Mouse (Mus musculus) spleen, adult 2 months (tissue): Measurements from ENCODE around the gene Slc13a3. TPM values are rescaled to one million over a fixed set of nuclear protein-coding genes. Genes with fewer than 3 reads are reported as not detected.
"Not testable (repeated sequence)": the region's sequence is repeated elsewhere in the genome, so short reads cannot be mapped to it uniquely, and the experiment has no call there.

ENCODE experiments used
- DNase-seq, 2 experiments: peaks; one replicate each; pipeline versions ENCODE4 v3.0.0 to v3.0.0-alpha.2; 2012 to 2021; ENCODE audit warnings: low spot score in 2 of 2, low read depth in 1 of 2
- H3K27ac ChIP-seq: fragments of 200-500 bp; 2 replicates; pipeline ENCODE4 v1.5.1; 2012; ENCODE audit warnings: low read length, inconsistent platforms; ENCODE audit not compliant: insufficient read depth
- H3K27me3 ChIP-seq: fragments of 200-500 bp; 2 replicates; pipeline ENCODE4 v1.6.1; 2012; ENCODE audit warnings: mild to moderate bottlenecking, moderate library complexity, low read length, inconsistent platforms; ENCODE audit not compliant: control insufficient read depth, insufficient read depth
- H3K36me3 ChIP-seq: fragments of 200-500 bp; 2 replicates; pipeline ENCODE4 v1.6.1; 2012; ENCODE audit warnings: mild to moderate bottlenecking, low read length, inconsistent platforms; ENCODE audit not compliant: control insufficient read depth, insufficient read depth
- H3K4me1 ChIP-seq: fragments of 200-500 bp; 2 replicates; pipeline ENCODE4 v1.6.1; 2011; ENCODE audit warnings: inconsistent platforms; ENCODE audit not compliant: control insufficient read depth, insufficient read depth, insufficient read length
- H3K4me3 ChIP-seq: fragments of 200-500 bp; 2 replicates; pipeline ENCODE4 v1.5.1; 2011; ENCODE audit warnings: mild to moderate bottlenecking, inconsistent platforms; ENCODE audit not compliant: insufficient read depth, insufficient read length; ENCODE audit errors: extremely low read depth
- CTCF ChIP-seq: fragments of 200-500 bp; IDR thresholded peaks from 2 replicates; pipeline ENCODE4 v1.5.1; 2011; ENCODE audit warnings: mild to moderate bottlenecking, inconsistent platforms; ENCODE audit not compliant: insufficient read depth, insufficient read length, insufficient replicate concordance; ENCODE audit errors: extremely low read depth
- POLR2A ChIP-seq: fragments of 200-500 bp; IDR thresholded peaks from 2 replicates; pipeline ENCODE4 v1.6.1; 2011; ENCODE audit warnings: low read depth, low read length, inconsistent platforms
- WGBS: fragments of 180-500 bp; shearing (Covaris S2); methylation state at CpG from one replicate; pipeline ENCODE4 v1.1.7; 2018; 5-methylcytosine and 5-hydroxymethylcytosine counted together
- polyA plus RNA-seq: library from polyadenylated mRNA; depleted of rRNA; stranded (reverse); fragments of >200 nt; gene quantifications from 2 replicates; pipeline ENCODE4 v1.2.3, GENCODE M21; 2012; rRNA removed

The Slc13a3 gene
- 0.94 and 1.4 TPM in 2 replicates for polyA plus RNA-seq

DNA sequence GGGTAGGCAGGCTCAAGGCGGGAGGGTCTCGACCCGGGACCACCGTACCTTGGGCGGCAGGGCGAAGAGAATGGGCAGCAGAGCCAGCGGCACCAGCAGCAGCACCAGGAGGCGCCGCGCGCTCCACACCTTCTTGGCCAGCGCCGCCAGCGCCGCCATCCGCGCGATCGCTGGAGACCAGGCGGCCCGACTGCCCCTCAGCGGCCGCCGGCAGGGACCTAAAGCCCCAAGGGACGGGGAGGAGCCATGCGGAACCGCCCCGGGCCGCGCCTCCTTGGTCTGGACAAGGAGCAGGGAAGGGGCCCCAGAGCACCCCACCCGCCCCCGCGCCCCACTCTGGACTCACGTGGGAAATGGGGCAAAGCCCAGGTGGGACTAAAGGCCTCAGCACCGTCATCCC is at the start of gene Slc13a3:
Gene Slc13a3 (minus strand): TSS at position 228 of the 400 bp plus-strand sequence.
- H3K4me3 ChIP-seq: no peak within 1 kb of the TSS
- H3K27ac ChIP-seq: no peak within 1 kb of the TSS
- no peaks in the 10 kb centered on the region for H3K4me1 ChIP-seq
- no peaks in the 10 kb centered on the region for H3K27me3 ChIP-seq
- WGBS: 5% methylated on average over 35 of the region's 35 CpGs
- no peak for DNase-seq
- no peaks in the 10 kb centered on the region for H3K36me3 ChIP-seq
- no peak for TF ChIP-seq POLR2A
- TF ChIP-seq CTCF: no peak

DNA sequence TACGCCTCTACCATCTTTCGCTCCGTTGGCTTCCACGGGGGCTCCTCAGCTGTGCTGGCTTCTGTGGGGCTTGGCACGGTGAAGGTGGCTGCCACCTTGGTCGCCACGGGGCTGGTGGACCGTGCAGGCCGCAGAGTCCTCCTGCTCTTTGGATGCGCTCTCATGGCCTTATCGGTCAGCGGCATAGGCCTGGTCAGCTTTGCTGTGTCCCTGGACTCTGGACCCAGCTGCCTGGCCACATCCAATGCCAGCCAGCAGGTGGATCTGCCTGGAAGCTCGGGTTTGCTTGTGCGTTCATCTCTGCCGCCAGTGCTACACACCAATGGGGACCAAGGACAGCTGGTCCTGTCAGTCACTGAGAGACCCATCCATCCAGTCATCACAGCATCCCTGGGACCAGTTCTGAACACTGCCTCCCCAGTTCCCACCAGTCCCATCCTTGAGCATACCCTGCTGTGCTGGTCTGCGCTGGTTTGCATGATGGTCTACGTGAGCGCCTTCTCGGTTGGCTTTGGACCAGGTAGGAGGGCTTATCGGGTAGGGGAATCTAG is 42.2 kb upstream of the Slc13a3 start:
- no peak for DNase-seq
- Histone ChIP-seq H3K27me3 (no peaks in the 10 kb centered on the region), H3K4me3 (no peak overlapping the region), H3K27ac (no peak overlapping the region), H3K36me3 (no peaks in the 10 kb centered on the region), H3K4me1 (no peaks in the 10 kb centered on the region)
- 93% methylated on average over 20 of the region's 20 CpGs for WGBS
- TF ChIP-seq POLR2A: no peak
- no peak for TF ChIP-seq CTCF

DNA sequence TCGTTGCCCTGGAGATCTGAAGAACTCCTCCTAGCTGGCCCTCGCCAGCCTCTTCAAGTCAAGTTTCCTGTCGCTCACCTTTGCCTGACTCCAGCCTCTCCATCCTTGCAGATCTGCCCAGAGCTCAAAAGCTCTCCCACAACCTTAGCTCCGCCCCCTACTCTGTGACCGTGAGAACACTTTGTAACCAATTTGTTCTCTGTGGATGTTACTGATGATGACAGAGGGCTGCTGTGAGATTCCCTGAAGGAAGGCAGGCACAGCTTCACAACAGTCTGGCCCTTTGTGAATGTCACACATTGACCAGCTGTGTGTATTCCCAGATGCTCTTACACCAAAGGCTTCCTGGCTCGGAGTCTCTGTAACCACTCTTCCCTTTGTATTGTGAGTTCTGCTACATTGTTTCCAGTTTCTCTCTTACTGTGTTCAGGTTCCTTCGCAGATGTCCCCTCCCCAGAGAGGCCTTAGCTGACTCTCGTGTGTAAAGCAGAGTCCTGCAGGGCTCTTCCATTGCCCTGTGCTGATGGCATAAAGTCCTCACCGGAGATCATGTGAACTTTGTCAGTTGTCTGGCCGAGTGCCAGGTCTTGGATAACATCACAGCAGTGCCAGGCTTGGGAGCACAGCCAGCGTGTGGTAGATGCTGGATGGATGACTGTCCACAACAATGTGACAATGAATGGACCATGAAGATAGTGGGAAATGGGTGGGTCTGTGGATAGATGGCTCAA is 40.0 kb upstream of the Slc13a3 start:
- no peak for TF ChIP-seq POLR2A
- TF ChIP-seq CTCF: no peak
- no peaks in the 10 kb centered on the region for H3K27me3 ChIP-seq
- H3K4me1 ChIP-seq: no peaks in the 10 kb centered on the region
- H3K4me3 ChIP-seq: no peak overlapping the region
- no peak for DNase-seq
- no peak overlapping the region for H3K27ac ChIP-seq
- no peaks in the 10 kb centered on the region for H3K36me3 ChIP-seq
- 65% methylated on average over 11 of the region's 11 CpGs for WGBS

DNA sequence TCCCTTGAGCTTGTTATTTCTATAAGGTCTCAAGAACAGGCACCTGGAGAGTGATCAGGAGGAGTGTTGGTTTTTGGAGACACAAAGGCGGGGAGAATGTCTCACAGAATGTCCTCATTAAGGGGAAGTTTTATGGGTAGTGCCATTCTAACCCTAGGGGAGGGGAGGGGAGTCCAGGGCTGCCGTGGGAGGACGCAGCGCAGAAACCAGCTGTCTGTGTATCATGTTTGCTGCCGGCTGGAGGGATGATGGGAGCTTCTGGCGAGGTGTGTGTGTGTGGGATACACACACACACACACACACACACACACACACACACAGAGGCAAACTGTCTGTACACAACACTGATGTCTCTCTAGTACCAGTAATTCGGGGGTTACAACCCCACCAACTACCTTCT is 39.4 kb upstream of the Slc13a3 start:
- Histone ChIP-seq H3K4me3 (no peak overlapping the region), H3K27ac (no peak overlapping the region), H3K4me1 (no peaks in the 10 kb centered on the region), H3K27me3 (no peaks in the 10 kb centered on the region), H3K36me3 (no peaks in the 10 kb centered on the region)
- 37% methylated on average over 7 of the region's 7 CpGs for WGBS
- TF ChIP-seq CTCF (no peak), POLR2A (no peak)
- no peak for DNase-seq

- H3K4me3 ChIP-seq, H3K36me3 ChIP-seq, H3K4me1 ChIP-seq, H3K27me3 ChIP-seq, H3K27ac ChIP-seq, DNase-seq: not testable (repeated sequence)
- WGBS: 86% methylated on average over 4 of the region's 4 CpGs
These were observed 38.5 kb upstream of the Slc13a3 start for GRCm38 (mm10) chr2:165511530-165511929.

DNA sequence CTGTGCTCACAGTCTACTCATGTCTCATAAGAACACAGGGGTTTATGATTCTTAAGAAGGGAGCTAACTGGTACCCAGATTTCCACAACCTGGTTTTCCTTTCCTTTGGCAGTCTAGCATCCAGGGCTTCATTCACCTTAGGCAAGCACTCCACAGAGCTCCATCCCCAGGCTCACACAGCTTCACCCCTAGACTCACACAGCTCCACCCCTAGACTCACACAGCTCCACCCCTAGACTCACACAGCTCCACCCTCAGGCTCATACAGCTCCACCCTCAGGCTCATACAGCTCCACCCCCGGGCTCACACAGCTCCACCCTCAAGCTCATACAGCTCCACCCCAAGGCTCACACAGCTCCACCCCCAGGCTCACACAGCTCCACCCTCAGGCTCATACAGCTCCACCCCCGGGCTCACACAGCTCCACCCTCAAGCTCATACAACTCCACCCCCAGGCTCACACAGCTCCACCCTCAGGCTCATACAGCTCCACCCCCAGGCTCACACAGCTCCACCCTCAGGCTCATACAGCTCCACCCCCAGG is 38.0 kb upstream of the Slc13a3 start:
- H3K27me3 ChIP-seq, DNase-seq, H3K27ac ChIP-seq, H3K4me1 ChIP-seq, H3K36me3 ChIP-seq, H3K4me3 ChIP-seq: not testable (repeated sequence)
- 76% methylated on average over 2 of the region's 2 CpGs for WGBS

- Histone ChIP-seq H3K27ac (no peak overlapping the region), H3K4me3 (no peak overlapping the region), H3K27me3 (no peaks in the 10 kb centered on the region), H3K36me3 (no peaks in the 10 kb centered on the region), H3K4me1 (no peaks in the 10 kb centered on the region)
- no peak for DNase-seq
- 74% methylated on average over 5 of the region's 5 CpGs for WGBS
- TF ChIP-seq POLR2A: no peak
- no peak for TF ChIP-seq CTCF
These were observed 37.4 kb upstream of the Slc13a3 start for GRCm38 (mm10) chr2:165510466-165510865.
